Mouse (Mus musculus) embryonic fibroblast, embryonic 13.5 days (primary cell): ENCODE measurements around the gene Nos2.

Experiments used
- CTCF ChIP-seq: IDR thresholded peaks from 2 replicates; pipeline ENCODE4 v1.5.1; 2011; ENCODE audit warnings: mild to moderate bottlenecking, control low read depth, low read length, moderate library complexity, borderline replicate concordance; ENCODE audit not compliant: insufficient read depth
- POLR2A ChIP-seq: IDR thresholded peaks from 2 replicates; pipeline ENCODE4 v1.6.1; 2011; ENCODE audit warnings: low read depth, mild to moderate bottlenecking, control low read depth, low read length, moderate library complexity

DNA sequence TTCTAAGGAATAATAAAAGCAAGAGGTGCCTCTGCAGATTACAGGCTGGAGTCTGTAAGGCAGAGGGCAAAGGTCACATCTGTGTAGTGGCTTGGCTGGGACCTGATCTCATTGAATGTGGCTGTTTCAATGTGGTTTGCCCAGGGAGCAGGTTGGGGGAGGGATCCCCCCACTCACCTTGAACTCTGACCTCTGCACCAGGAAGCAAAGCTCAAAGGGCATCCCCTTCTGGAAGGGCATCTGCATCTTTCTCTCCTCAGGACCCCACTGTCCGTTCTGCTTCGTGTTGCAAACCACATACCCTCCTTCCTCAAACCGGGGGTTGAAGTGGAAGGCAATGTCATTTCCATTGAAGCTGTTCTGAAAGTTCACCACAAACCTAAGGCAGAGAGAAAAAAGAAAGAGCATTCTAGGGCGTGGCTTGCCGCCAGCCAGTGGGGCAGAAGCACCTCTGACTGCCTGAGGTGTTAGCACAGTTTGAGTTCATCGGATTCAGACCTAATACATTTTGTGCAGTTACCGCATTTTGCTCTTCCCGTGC, 52.3 kb downstream of the Nos2 start:
- TF ChIP-seq CTCF (no peak), POLR2A (no peak)
